Mouse (Mus musculus) limb, embryonic 11.5 days (tissue): ENCODE data around the gene Nup210l. TPM values are rescaled to one million over a fixed set of nuclear protein-coding genes. Genes with fewer than 3 reads are reported as not detected.
"Not testable (repeated sequence)": the region's sequence is repeated elsewhere in the genome, so short reads cannot be mapped to it uniquely, and the experiment has no call there.

Experiments
- ATAC-seq: fragments of 200-750 bp; cut with Nextera tagmentation; 2 replicates; pipeline ENCODE4 v1.8.0; 2017; ENCODE audit warnings: low read depth; ENCODE audit not compliant: insufficient number of reproducible peaks, low FRiP score, low TSS enrichment
- DNase-seq: peaks from one replicate; pipeline ENCODE4 v3.0.0-alpha.2; 2015; ENCODE audit warnings: low spot score
- H3K27ac ChIP-seq: fragments of 300-500 bp; sonication (generic); replicated peaks from 2 replicates; pipeline ENCODE4 v1.5.1; 2014; ENCODE audit warnings: low read depth, mild to moderate bottlenecking, low read length
- H3K27me3 ChIP-seq: fragments of 300-500 bp; sonication (generic); 2 replicates; pipeline ENCODE4 v1.6.1; 2014; ENCODE audit warnings: mild to moderate bottlenecking, low read length, mixed read lengths; ENCODE audit not compliant: control insufficient read depth, insufficient read depth
- H3K36me3 ChIP-seq: fragments of 300-500 bp; sonication (generic); 2 replicates; pipeline ENCODE4 v1.6.1; 2014; ENCODE audit warnings: mild to moderate bottlenecking, low read length, moderate library complexity, mixed read lengths; ENCODE audit not compliant: control insufficient read depth, insufficient read depth
- H3K4me1 ChIP-seq: fragments of 300-500 bp; sonication (generic); 2 replicates; pipeline ENCODE4 v1.6.1; 2014; ENCODE audit warnings: low read length, mixed read lengths; ENCODE audit not compliant: control insufficient read depth, insufficient read depth
- H3K4me2 ChIP-seq: fragments of 300-500 bp; sonication (generic); 2 replicates; pipeline ENCODE4 v1.6.1; 2014; ENCODE audit warnings: low read depth, mild to moderate bottlenecking, moderate library complexity; ENCODE audit not compliant: severe bottlenecking
- H3K4me3 ChIP-seq: fragments of 300-500 bp; sonication (generic); 2 replicates; pipeline ENCODE4 v1.5.1; 2014; ENCODE audit warnings: low read depth, low read length
- H3K9ac ChIP-seq: fragments of 300-500 bp; sonication (generic); 2 replicates; pipeline ENCODE4 v1.6.1; 2014; ENCODE audit warnings: mild to moderate bottlenecking, low read length
- H3K9me3 ChIP-seq: fragments of 300-500 bp; sonication (generic); 2 replicates; pipeline ENCODE4 v1.6.1; 2016; ENCODE audit warnings: low read length; ENCODE audit not compliant: control insufficient read depth
- WGBS: fragments of 180-500 bp; shearing (Covaris S2); extraction: QIAGEN DNeasy Blood & Tissue Kit; methylation state at CpG from one replicate; pipeline ENCODE4 v1.1.7; 2014; 5-methylcytosine and 5-hydroxymethylcytosine counted together
- polyA plus RNA-seq: library from polyadenylated mRNA; unstranded; fragments of >200 nt; fragmentation: Nextera tagmentation; extraction: Ambion mirVana; gene quantifications from 2 replicates; pipeline ENCODE4 v1.2.1, GENCODE M21; 2014

Gene Nup210l
- polyA plus RNA-seq, 1 experiment from 2014 or later = 0.49 TPM

DNA sequence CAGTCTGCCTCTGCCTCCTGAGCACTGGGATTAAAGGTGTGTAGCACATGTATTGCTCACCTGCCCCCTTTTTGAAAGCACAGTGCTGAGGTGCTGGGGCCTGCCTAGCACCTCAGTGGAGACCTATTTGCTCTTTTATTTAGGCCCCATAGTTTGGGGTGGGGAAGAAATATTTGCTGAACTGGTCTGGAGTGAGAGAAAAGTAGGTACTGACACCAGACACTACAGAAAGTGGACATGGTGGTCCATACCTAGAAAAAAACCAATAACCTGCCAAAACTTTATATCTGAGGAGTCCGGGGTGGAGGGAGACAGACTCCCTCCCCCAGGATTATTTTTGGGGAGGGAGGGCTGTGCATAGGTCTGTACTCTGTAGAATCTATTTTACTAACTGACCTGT, 149.2 kb downstream of the Nup210l start:
- not testable (repeated sequence) for ATAC-seq, DNase-seq, H3K9ac ChIP-seq, H3K4me2 ChIP-seq, H3K9me3 ChIP-seq, H3K36me3 ChIP-seq, H3K27me3 ChIP-seq, H3K4me3 ChIP-seq, H3K4me1 ChIP-seq, H3K27ac ChIP-seq
- 75% methylated on average over 1 of the region's 1 CpGs for WGBS

DNA sequence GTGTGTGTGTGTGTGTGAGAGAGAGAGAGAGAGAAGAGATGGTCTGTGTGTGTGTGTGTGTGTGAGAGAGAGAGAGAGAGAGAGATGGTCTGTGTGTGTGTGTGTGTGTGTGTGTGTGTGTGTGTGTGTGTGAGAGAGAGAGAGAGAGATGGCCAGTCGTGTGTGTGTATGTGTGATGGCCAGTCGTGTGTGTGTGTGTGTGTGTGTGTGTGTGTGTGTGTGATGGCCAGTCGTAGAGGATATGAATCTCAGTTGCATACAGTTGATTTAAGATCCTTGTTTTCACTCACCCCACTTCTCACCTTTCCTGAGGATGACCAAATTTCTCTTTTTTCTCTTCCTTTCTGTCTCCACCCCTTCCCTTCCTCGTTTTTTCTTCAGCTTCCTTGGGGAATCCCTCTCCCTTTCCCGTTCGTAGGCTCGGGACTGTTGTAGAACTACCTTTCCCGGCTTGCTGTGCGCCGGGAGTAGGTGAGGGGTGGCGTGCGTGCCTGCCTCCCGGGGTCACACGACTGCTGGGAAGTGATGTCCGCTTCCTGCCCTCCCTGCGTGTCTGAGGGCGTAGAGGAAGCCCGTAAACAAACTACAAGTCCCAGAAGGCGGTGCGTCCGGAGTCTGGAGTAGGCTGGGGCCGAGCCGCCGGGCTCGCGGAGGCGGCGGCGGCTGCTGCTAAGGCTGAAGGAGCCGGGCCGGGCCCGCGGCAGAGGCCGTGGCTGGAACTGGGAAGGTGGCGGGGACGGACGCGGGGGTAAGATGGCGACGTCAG, 149.9 kb downstream of the Nup210l start, which contains the start of gene Crtc2:
Gene Crtc2, plus strand, starts transcription at position 511 of the 766 bp plus-strand sequence.
- H3K4me1 ChIP-seq = peaks cover 1% of the 10 kb centered on the region
- peak within 1 kb of the TSS; percentile 64; the same call in 1 of the 2 replicates for H3K27ac ChIP-seq
- peak within 1 kb of the TSS; percentile 76 for H3K9ac ChIP-seq
- H3K4me3 ChIP-seq = peak within 1 kb of the TSS; percentile 73
- H3K36me3 ChIP-seq = peaks cover 7% of the 10 kb centered on the region
- no peaks in the 10 kb centered on the region for H3K27me3 ChIP-seq
- no peaks in the 10 kb centered on the region for H3K9me3 ChIP-seq
- ATAC-seq (peak; percentile 94), DNase-seq (peak; percentile 97)
- 2% methylated on average over 40 of the region's 40 CpGs for WGBS
- H3K4me2 ChIP-seq = peak within 1 kb of the TSS; percentile 64

DNA sequence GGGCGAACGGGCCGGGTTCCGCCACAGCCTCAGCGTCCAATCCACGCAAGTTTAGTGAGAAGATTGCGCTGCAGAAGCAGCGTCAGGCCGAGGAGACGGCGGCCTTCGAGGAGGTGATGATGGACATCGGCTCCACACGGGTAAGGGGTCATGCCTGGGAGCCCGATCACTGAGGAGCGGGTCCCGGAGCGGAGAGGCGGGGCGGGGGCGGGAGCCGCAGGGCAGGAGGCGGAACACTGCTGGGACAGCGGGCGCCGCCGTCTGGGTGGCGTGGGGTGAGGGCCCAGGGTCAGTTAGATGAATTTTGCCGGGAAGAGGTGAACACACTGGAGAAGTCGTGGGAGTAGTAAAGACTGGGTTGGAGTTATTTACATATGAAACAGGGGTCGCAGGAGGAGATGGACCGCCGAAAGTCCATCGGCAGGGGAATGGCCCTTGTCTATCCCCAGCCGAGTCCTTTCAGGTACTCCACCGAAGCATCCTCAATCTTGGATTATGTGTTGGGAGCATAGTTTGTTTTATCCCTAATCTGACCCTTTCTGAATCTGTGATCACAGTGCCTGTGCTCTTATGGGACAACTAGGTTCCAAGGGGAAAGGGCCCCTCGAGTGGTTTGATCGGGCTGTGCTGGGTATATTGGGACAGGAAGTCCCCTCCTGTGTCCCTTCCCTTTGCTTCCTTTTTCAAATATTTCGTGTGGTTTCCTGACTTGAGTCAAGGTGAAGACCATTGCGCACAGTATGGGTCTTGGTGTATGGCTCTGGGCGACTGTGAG, 150.7 kb downstream of the Nup210l start:
- H3K36me3 ChIP-seq = peaks cover 5% of the 10 kb centered on the region

DNA sequence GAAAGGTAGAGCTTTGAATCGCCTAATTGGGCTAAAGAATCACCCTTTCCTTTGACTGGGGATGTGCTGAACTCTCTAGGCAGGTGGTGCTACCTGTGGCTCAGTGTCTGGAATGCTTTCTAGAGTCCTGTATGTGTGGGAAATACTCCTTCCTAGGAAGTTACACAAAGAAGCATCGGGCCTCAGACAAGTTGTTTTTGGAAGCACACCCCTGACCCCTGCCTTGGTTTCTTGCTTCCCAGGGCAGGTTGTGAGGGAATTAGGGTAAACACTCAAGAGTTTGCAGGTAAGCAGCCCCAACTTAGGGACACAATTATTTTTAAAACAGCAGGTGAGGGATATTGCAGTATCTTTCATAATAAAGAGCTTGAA, 151.2 kb downstream of the Nup210l start:
- Histone ChIP-seq H3K4me2 (peak overlapping the region; percentile 64), H3K9ac (peak overlapping the region; percentile 76), H3K4me3 (peak overlapping the region; percentile 73), H3K36me3 (peaks cover 8% of the 10 kb centered on the region), H3K4me1 (no peaks in the 10 kb centered on the region), H3K9me3 (no peaks in the 10 kb centered on the region), H3K27ac (no peak overlapping the region), H3K27me3 (no peaks in the 10 kb centered on the region)
- ATAC-seq = no peak
- 30% methylated on average over 2 of the region's 2 CpGs for WGBS
- DNase-seq = no peak

More for the DNA sequence above, 150.7 kb downstream of the Nup210l start:
- Histone ChIP-seq H3K4me3 (peak overlapping the region; percentile 73), H3K9me3 (no peaks in the 10 kb centered on the region), H3K27ac (peak overlapping the region; percentile 64; the same call in 1 of the 2 replicates), H3K4me2 (peak overlapping the region; percentile 64), H3K4me1 (no peaks in the 10 kb centered on the region), H3K27me3 (no peaks in the 10 kb centered on the region), H3K9ac (peak overlapping the region; percentile 76)
- peak; percentile 71 for ATAC-seq
- WGBS = 1% methylated on average over 41 of the region's 41 CpGs
- no peak for DNase-seq

DNA sequence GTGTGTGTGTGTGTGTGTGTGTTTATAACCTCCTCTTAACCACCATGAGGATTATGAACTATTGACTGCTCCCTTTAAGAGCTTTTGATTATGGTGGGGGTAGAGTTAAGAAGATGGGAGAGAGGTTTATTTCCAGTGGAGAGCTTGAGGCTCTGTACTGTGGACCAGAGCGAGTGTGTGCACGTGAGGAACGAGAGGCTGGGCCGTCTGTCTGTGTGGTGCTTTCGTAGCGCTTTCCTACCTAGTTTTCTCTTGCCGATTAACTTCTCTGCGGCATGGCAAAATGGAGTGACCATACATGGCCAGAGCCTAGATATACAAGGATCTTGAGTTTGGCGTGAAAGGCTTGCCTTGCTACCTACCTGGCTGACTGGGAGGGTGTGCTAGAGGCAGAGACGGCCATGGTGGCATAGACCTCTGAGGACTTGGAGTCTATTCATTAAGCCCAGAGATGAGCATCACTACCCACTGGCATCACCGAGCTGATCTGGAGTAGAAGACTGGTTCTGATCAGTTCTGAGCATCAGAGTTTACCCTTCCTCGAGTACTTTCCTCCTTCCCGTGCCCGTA, 151.9 kb downstream of the Nup210l start:
- Histone ChIP-seq H3K27ac (no peak overlapping the region), H3K4me2 (no peak overlapping the region), H3K9ac (no peak overlapping the region), H3K9me3 (no peaks in the 10 kb centered on the region), H3K27me3 (no peaks in the 10 kb centered on the region), H3K4me1 (no peaks in the 10 kb centered on the region), H3K36me3 (peaks cover 8% of the 10 kb centered on the region), H3K4me3 (no peak overlapping the region)
- 93% methylated on average over 14 of the region's 14 CpGs for WGBS
- no peak for DNase-seq
- no peak for ATAC-seq

DNA sequence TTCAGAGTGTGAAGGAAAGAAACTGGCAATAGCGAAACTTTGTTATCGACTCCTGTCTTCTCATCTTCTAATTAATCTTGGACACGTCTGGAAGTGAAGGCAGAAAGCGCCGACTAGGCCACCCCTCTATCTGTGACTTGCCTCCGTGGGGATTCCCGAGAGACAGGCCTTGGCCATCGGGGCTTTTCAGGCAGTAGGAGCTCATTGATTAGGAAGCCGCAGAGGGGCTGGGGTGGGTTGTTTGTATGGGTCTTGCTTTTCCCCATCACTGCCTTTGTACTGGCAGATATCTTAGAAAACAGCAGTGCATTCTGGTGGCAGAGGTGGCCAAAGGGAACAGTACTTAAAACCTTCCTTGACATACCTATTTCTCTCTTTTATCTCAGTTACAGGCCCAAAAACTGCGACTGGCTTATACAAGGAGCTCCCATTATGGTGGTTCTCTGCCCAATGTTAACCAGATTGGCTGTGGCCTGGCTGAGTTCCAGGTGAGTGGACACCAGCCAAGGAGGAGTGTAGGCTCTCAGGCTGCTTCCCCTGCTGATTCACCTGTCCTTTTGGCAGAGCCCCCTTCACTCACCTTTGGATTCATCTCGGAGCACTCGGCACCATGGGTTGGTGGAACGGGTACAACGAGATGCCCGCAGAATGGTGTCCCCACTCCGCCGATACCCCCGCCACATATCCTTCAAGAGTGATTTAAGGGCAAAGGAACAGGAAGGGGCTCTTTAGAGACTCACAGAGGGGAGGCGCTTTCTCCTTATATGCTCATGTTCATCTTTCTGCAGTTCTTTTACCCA, 153.0 kb downstream of the Nup210l start:
- no peaks in the 10 kb centered on the region for H3K4me1 ChIP-seq
- 93% methylated on average over 19 of the region's 19 CpGs for WGBS
- H3K9me3 ChIP-seq = no peaks in the 10 kb centered on the region
- no peaks in the 10 kb centered on the region for H3K27me3 ChIP-seq
- H3K4me2 ChIP-seq = no peak overlapping the region
- peaks cover 5% of the 10 kb centered on the region; the same call in 1 of the 2 replicates for H3K36me3 ChIP-seq
- H3K9ac ChIP-seq = no peak overlapping the region
- H3K4me3 ChIP-seq = no peak overlapping the region
- no peak for DNase-seq
- ATAC-seq = no peak
- H3K27ac ChIP-seq = no peak overlapping the region

DNA sequence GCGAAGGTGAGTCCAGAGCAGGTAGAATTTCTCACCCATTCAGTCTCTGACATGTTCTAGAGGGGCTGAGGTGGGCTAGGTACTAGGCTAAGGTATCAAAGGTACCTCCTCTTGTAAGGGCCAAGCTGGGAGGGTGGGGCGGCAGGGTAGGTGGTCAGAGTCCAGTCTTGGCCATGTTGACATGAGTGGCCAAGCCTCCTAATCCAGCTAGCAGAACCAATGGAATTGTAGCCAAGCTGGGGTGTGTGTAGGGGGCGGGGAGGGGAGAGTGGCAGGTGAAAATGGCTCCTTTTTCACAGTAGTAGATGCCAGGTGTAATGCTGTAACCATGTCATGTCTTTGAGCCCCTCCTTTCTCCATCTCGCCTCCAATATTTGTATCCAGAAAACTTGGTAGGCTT, 154.6 kb downstream of the Nup210l start:
- Histone ChIP-seq H3K4me3 (no peak overlapping the region), H3K9me3 (no peaks in the 10 kb centered on the region), H3K9ac (no peak overlapping the region), H3K27ac (no peak overlapping the region), H3K36me3 (peaks cover 8% of the 10 kb centered on the region), H3K4me1 (no peaks in the 10 kb centered on the region), H3K4me2 (no peak overlapping the region), H3K27me3 (no peaks in the 10 kb centered on the region)
- ATAC-seq (no peak), DNase-seq (no peak)
- 94% methylated on average over 4 of the region's 4 CpGs for WGBS
